Mouse (Mus musculus) cerebellum, adult 2 months (tissue): ENCODE results near the gene Shf.

Experiments used
- CTCF ChIP-seq: fragments of 200-500 bp; IDR thresholded peaks from 2 replicates; pipeline ENCODE4 v1.5.1; 2011; ENCODE audit warnings: low read depth, mild to moderate bottlenecking, control low read depth, low read length, moderate library complexity, borderline replicate concordance; ENCODE audit not compliant: insufficient read depth
- POLR2A ChIP-seq: fragments of 200-500 bp; IDR thresholded peaks from 2 replicates; pipeline ENCODE4 v1.6.1; 2011; ENCODE audit warnings: low read length, control low read depth, borderline replicate concordance; ENCODE audit not compliant: insufficient read depth

DNA sequence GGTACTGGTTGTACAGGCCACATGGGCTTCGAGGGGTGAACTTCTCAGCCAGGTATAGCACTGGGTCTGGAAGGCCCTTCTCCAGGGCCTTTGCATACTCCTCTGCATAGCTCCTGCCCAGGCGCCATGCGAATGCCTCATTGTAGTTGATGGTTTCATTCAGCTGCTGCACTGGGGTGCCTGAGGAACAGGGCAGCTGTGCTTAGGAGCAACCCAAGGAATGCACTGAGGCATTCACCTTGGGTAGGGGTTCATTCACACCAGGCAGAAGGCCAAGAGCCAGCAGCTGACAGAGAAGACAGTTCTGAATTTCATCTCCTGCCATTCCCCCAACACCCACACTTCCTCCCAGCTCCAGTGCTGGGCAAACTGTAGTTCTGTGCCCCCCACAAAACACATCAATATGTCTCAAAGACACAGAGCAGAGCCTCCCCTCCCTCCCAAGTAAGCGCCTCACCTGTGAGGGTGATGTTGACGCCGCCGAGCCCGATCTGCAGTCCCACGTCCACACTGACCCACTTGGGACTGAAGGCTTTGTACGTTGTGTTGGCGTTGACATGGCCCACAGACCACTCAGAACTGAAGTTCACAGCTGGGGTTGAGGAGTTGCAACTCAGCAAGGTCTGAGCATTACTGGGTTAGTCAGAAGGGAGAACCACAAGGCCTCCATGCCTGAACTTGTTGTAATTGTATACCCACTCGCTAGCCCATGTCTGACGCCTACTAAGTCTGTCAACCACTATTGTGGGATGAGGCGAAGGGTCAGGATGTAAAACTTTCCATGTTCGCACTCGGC lies 63.7 kb downstream of the Shf start:
- TF ChIP-seq POLR2A, result no peak
- no peak for TF ChIP-seq CTCF
